Mouse (Mus musculus) limb, embryonic 11.5 days (tissue): ENCODE results near the gene Tmem236. TPM values are rescaled to one million over a fixed set of nuclear protein-coding genes. Genes with fewer than 3 reads are reported as not detected.

Experiments used
- ATAC-seq: fragments of 200-750 bp; cut with Nextera tagmentation; 2 replicates; pipeline ENCODE4 v1.8.0; 2017; ENCODE audit warnings: low read depth; ENCODE audit not compliant: insufficient number of reproducible peaks, low FRiP score, low TSS enrichment
- DNase-seq: peaks from one replicate; pipeline ENCODE4 v3.0.0-alpha.2; 2015; ENCODE audit warnings: low spot score
- H3K27ac ChIP-seq: fragments of 300-500 bp; sonication (generic); replicated peaks from 2 replicates; pipeline ENCODE4 v1.5.1; 2014; ENCODE audit warnings: low read depth, mild to moderate bottlenecking, low read length
- H3K27me3 ChIP-seq: fragments of 300-500 bp; sonication (generic); 2 replicates; pipeline ENCODE4 v1.6.1; 2014; ENCODE audit warnings: mild to moderate bottlenecking, low read length, mixed read lengths; ENCODE audit not compliant: control insufficient read depth, insufficient read depth
- H3K36me3 ChIP-seq: fragments of 300-500 bp; sonication (generic); 2 replicates; pipeline ENCODE4 v1.6.1; 2014; ENCODE audit warnings: mild to moderate bottlenecking, low read length, moderate library complexity, mixed read lengths; ENCODE audit not compliant: control insufficient read depth, insufficient read depth
- H3K4me1 ChIP-seq: fragments of 300-500 bp; sonication (generic); 2 replicates; pipeline ENCODE4 v1.6.1; 2014; ENCODE audit warnings: low read length, mixed read lengths; ENCODE audit not compliant: control insufficient read depth, insufficient read depth
- H3K4me2 ChIP-seq: fragments of 300-500 bp; sonication (generic); 2 replicates; pipeline ENCODE4 v1.6.1; 2014; ENCODE audit warnings: low read depth, mild to moderate bottlenecking, moderate library complexity; ENCODE audit not compliant: severe bottlenecking
- H3K4me3 ChIP-seq: fragments of 300-500 bp; sonication (generic); 2 replicates; pipeline ENCODE4 v1.5.1; 2014; ENCODE audit warnings: low read depth, low read length
- H3K9ac ChIP-seq: fragments of 300-500 bp; sonication (generic); 2 replicates; pipeline ENCODE4 v1.6.1; 2014; ENCODE audit warnings: mild to moderate bottlenecking, low read length
- H3K9me3 ChIP-seq: fragments of 300-500 bp; sonication (generic); 2 replicates; pipeline ENCODE4 v1.6.1; 2016; ENCODE audit warnings: low read length; ENCODE audit not compliant: control insufficient read depth
- WGBS: fragments of 180-500 bp; shearing (Covaris S2); extraction: QIAGEN DNeasy Blood & Tissue Kit; methylation state at CpG from one replicate; pipeline ENCODE4 v1.1.7; 2014; 5-methylcytosine and 5-hydroxymethylcytosine counted together
- polyA plus RNA-seq: library from polyadenylated mRNA; unstranded; fragments of >200 nt; fragmentation: Nextera tagmentation; extraction: Ambion mirVana; gene quantifications from 2 replicates; pipeline ENCODE4 v1.2.1, GENCODE M21; 2014

Tmem236 gene
- not detected in 2 replicates for polyA plus RNA-seq

GRCm38 (mm10) chr2:14174334-14174733 is at the start of gene Tmem236:
Gene Tmem236 (plus strand): TSS chr2:14174523.
- WGBS: 77% methylated on average over 3 of the region's 3 CpGs
- Histone ChIP-seq H3K27ac (no peak within 1 kb of the TSS), H3K4me1 (no peaks in the 10 kb centered on the region), H3K36me3 (no peaks in the 10 kb centered on the region), H3K9ac (no peak within 1 kb of the TSS), H3K9me3 (no peaks in the 10 kb centered on the region), H3K4me3 (no peak within 1 kb of the TSS), H3K27me3 (no peaks in the 10 kb centered on the region), H3K4me2 (no peak within 1 kb of the TSS)
- no peak for ATAC-seq
- no peak for DNase-seq

GRCm38 (mm10) chr2:14126387-14126786 is 47.9 kb upstream of the Tmem236 start:
- H3K4me3 ChIP-seq: no peak overlapping the region
- WGBS: 90% methylated on average over 6 of the region's 6 CpGs
- H3K4me2 ChIP-seq: no peak overlapping the region
- no peaks in the 10 kb centered on the region for H3K27me3 ChIP-seq
- H3K9me3 ChIP-seq: no peaks in the 10 kb centered on the region
- H3K4me1 ChIP-seq: 0 out of 2 replicates have a peak, but pooled peaks cover 6% of the 10 kb centered on the region
- ATAC-seq: no peak
- DNase-seq: no peak
- H3K27ac ChIP-seq: no peak overlapping the region
- peaks cover 5% of the 10 kb centered on the region; the same call in 1 of the 2 replicates for H3K36me3 ChIP-seq
- H3K9ac ChIP-seq: no peak overlapping the region

- Histone ChIP-seq H3K27me3 (no peaks in the 10 kb centered on the region), H3K36me3 (peaks cover 5% of the 10 kb centered on the region; the same call in 1 of the 2 replicates), H3K27ac (no peak overlapping the region), H3K4me2 (no peak overlapping the region), H3K9me3 (no peaks in the 10 kb centered on the region), H3K4me3 (no peak overlapping the region), H3K4me1 (0 out of 2 replicates have a peak, but pooled peaks cover 6% of the 10 kb centered on the region), H3K9ac (no peak overlapping the region)
- DNase-seq (no peak), ATAC-seq (no peak)
- 56% methylated on average over 3 of the region's 3 CpGs for WGBS
These were observed 46.7 kb upstream of the Tmem236 start for GRCm38 (mm10) chr2:14127629-14128028.

GRCm38 (mm10) chr2:14130641-14131339 is 43.5 kb upstream of the Tmem236 start:
- 46% methylated on average over 12 of the region's 12 CpGs for WGBS
- ATAC-seq (no peak), DNase-seq (no peak)
- H3K4me1 ChIP-seq: 0 out of 2 replicates have a peak, but pooled peaks cover 6% of the 10 kb centered on the region
- no peaks in the 10 kb centered on the region for H3K27me3 ChIP-seq
- H3K4me3 ChIP-seq: no peak overlapping the region
- peaks cover 5% of the 10 kb centered on the region; the same call in 1 of the 2 replicates for H3K36me3 ChIP-seq
- no peaks in the 10 kb centered on the region for H3K9me3 ChIP-seq
- H3K27ac ChIP-seq: no peak overlapping the region
- no peak overlapping the region for H3K9ac ChIP-seq
- H3K4me2 ChIP-seq: no peak overlapping the region

- no peak overlapping the region for H3K4me3 ChIP-seq
- H3K9ac ChIP-seq: no peak overlapping the region
- peaks cover 5% of the 10 kb centered on the region; the same call in 1 of the 2 replicates for H3K36me3 ChIP-seq
- H3K9me3 ChIP-seq: no peaks in the 10 kb centered on the region
- ATAC-seq: no peak
- 0 out of 2 replicates have a peak, but pooled peaks cover 6% of the 10 kb centered on the region for H3K4me1 ChIP-seq
- DNase-seq: no peak
- WGBS: 91% methylated on average over 4 of the region's 4 CpGs
- H3K4me2 ChIP-seq: no peak overlapping the region
- no peaks in the 10 kb centered on the region for H3K27me3 ChIP-seq
- no peak overlapping the region for H3K27ac ChIP-seq
These were observed 41.6 kb upstream of the Tmem236 start for GRCm38 (mm10) chr2:14132468-14133326.

GRCm38 (mm10) chr2:14136906-14137305 is 37.4 kb upstream of the Tmem236 start:
- H3K27me3 ChIP-seq: no peaks in the 10 kb centered on the region
- no peak overlapping the region for H3K4me3 ChIP-seq
- WGBS: 76% methylated on average over 3 of the region's 3 CpGs
- H3K4me1 ChIP-seq: no peaks in the 10 kb centered on the region
- no peak overlapping the region for H3K9ac ChIP-seq
- no peak overlapping the region for H3K27ac ChIP-seq
- ATAC-seq (no peak), DNase-seq (no peak)
- no peak overlapping the region for H3K4me2 ChIP-seq
- H3K36me3 ChIP-seq: peaks cover 2% of the 10 kb centered on the region; the same call in 1 of the 2 replicates
- no peaks in the 10 kb centered on the region for H3K9me3 ChIP-seq

GRCm38 (mm10) chr2:14139590-14139989 is 34.7 kb upstream of the Tmem236 start:
- no peak for ATAC-seq
- no peak overlapping the region for H3K4me3 ChIP-seq
- H3K4me1 ChIP-seq: no peaks in the 10 kb centered on the region
- no peaks in the 10 kb centered on the region for H3K9me3 ChIP-seq
- H3K27me3 ChIP-seq: no peaks in the 10 kb centered on the region
- no peak overlapping the region for H3K9ac ChIP-seq
- 91% methylated on average over 6 of the region's 6 CpGs for WGBS
- peaks cover 6% of the 10 kb centered on the region for H3K36me3 ChIP-seq
- no peak overlapping the region for H3K27ac ChIP-seq
- no peak overlapping the region for H3K4me2 ChIP-seq
- DNase-seq: no peak

GRCm38 (mm10) chr2:14140044-14140443 is 34.3 kb upstream of the Tmem236 start:
- DNase-seq (no peak), ATAC-seq (no peak)
- no peak overlapping the region for H3K9ac ChIP-seq
- H3K27me3 ChIP-seq: no peaks in the 10 kb centered on the region
- 75% methylated on average over 2 of the region's 2 CpGs for WGBS
- H3K4me1 ChIP-seq: no peaks in the 10 kb centered on the region
- H3K9me3 ChIP-seq: no peaks in the 10 kb centered on the region
- no peak overlapping the region for H3K4me2 ChIP-seq
- H3K4me3 ChIP-seq: no peak overlapping the region
- H3K36me3 ChIP-seq: peaks cover 6% of the 10 kb centered on the region
- H3K27ac ChIP-seq: no peak overlapping the region
